Mouse (Mus musculus) neural tube, embryonic 11.5 days (tissue): ENCODE measurements around the gene Vmn1r208. TPM values are rescaled to one million over a fixed set of nuclear protein-coding genes. Genes with fewer than 3 reads are reported as not detected.
"Not testable (repeated sequence)": the region's sequence is repeated elsewhere in the genome, so short reads cannot be mapped to it uniquely, and the experiment has no call there.

Source experiments
- ATAC-seq: fragments of 200-750 bp; cut with Nextera tagmentation; 2 replicates; pipeline ENCODE4 v1.8.0; 2017; ENCODE audit warnings: moderate number of reproducible peaks, mild to moderate bottlenecking, moderate TSS enrichment, moderate library complexity; ENCODE audit not compliant: insufficient read depth, low FRiP score, low TSS enrichment
- DNase-seq: peaks from one replicate; pipeline ENCODE4 v3.0.0-alpha.2; 2015; ENCODE audit warnings: low spot score
- H3K27ac ChIP-seq: fragments of 300-500 bp; sonication (generic); 2 replicates; pipeline ENCODE4 v1.5.1; 2014; ENCODE audit warnings: low read depth, mild to moderate bottlenecking, low read length
- H3K27me3 ChIP-seq: fragments of 300-500 bp; sonication (generic); 2 replicates; pipeline ENCODE4 v1.6.1; 2014; ENCODE audit warnings: mild to moderate bottlenecking, low read length, mixed read lengths; ENCODE audit not compliant: control insufficient read depth, insufficient read depth
- H3K36me3 ChIP-seq: fragments of 300-500 bp; sonication (generic); 2 replicates; pipeline ENCODE4 v1.6.1; 2014; ENCODE audit warnings: mild to moderate bottlenecking, low read length, moderate library complexity, mixed read lengths; ENCODE audit not compliant: control insufficient read depth, insufficient read depth
- H3K4me1 ChIP-seq: fragments of 300-500 bp; sonication (generic); 2 replicates; pipeline ENCODE4 v1.6.1; 2014; ENCODE audit warnings: low read length, mixed read lengths; ENCODE audit not compliant: control insufficient read depth, insufficient read depth
- H3K4me2 ChIP-seq: fragments of 300-500 bp; sonication (generic); 2 replicates; pipeline ENCODE4 v1.6.1; 2014; ENCODE audit warnings: low read depth, mild to moderate bottlenecking, moderate library complexity
- H3K4me3 ChIP-seq: fragments of 300-500 bp; sonication (generic); 2 replicates; pipeline ENCODE4 v1.5.1; 2014; ENCODE audit warnings: low read depth, low read length
- H3K9ac ChIP-seq: fragments of 300-500 bp; sonication (generic); 2 replicates; pipeline ENCODE4 v1.6.1; 2014; ENCODE audit warnings: mild to moderate bottlenecking, low read length
- H3K9me3 ChIP-seq: fragments of 300-500 bp; sonication (generic); 2 replicates; pipeline ENCODE4 v1.6.1; 2016; ENCODE audit warnings: low read length; ENCODE audit not compliant: control insufficient read depth
- WGBS: fragments of 180-500 bp; shearing (Covaris S2); extraction: QIAGEN DNeasy Blood & Tissue Kit; methylation state at CpG from one replicate; pipeline ENCODE4 v1.1.7; 2014; 5-methylcytosine and 5-hydroxymethylcytosine counted together
- polyA plus RNA-seq: library from polyadenylated mRNA; unstranded; fragments of >200 nt; fragmentation: Nextera tagmentation; extraction: Ambion mirVana; gene quantifications from 2 replicates; pipeline ENCODE4 v1.2.1, GENCODE M21; 2014

Vmn1r208 gene
- polyA plus RNA-seq = not detected in 2 replicates

DNA sequence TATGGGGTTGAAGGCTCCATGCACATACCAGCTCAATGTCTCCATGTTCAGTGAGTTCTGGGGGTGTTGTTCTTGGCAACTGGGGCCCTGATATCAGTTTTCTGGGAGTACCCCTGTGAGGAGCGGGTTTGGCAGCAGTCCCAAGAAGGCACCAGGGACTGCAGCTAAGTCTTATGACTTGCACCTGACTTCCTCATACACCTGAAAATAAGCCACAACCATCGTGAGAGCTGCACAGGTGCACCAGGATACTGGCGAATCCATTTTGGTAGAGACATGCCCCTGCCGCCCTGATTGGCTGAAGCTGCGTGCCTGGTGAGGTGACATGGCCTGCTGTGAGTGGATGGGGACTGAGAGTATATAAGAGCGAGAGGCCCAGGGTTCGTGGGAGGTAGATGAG lies at the start of gene Vmn1r208:
Vmn1r208 (minus strand) TSS at position 101 of the 400 bp plus-strand sequence.
- not testable (repeated sequence) for H3K4me2 ChIP-seq, DNase-seq, H3K27ac ChIP-seq, H3K4me3 ChIP-seq, H3K36me3 ChIP-seq, H3K4me1 ChIP-seq, ATAC-seq, H3K9me3 ChIP-seq, H3K27me3 ChIP-seq, H3K9ac ChIP-seq
- no CpG with 5 or more reads among the region's 7 CpGs for WGBS

DNA sequence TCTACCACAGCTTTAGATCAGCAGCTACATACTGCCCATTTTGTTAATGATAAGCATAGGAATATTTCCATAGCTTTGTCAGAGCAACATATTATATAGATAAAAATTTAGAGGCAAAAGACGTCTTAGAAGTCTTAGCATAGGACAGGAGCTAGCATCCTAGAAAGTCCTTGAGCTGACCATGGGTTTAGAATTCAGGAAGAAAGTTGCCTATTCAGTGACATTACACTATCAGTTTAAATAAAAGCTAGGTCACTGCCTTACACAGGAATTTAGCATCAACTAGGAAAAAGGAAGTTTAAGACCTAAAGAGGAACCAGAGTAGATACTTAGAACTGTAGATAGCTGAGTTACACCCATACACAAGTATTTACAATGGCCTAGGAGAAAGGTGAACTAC lies 44.4 kb upstream of the Vmn1r208 start:
- not testable (repeated sequence) for H3K4me3 ChIP-seq, H3K9ac ChIP-seq, DNase-seq, H3K36me3 ChIP-seq, H3K9me3 ChIP-seq, H3K27me3 ChIP-seq, ATAC-seq, H3K27ac ChIP-seq, H3K4me2 ChIP-seq, H3K4me1 ChIP-seq
- 86% methylated on average over 1 of the region's 1 CpGs for WGBS

DNA sequence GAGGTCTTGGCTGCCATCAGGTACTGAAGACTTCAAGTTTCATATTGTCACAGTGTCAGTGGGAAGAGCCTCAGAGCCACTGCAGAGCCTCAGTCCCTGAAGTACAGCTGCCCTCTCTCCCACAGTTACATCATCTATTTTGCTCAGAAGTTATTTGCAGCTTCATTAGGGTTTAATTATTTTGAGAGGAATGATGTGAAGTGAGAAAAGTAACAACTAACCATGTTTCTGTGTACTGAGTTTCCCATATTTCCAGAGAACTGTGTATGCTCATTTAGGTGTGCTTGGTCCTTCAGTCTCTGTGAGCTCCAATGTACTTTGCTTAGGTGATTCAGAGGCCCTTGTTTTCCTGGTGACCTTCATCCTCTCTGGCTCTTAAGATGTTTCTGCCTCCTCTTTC lies 32.4 kb upstream of the Vmn1r208 start, which contains the start of gene Vmn1r209:
Vmn1r209 (minus strand) TSS at position 101 of the 400 bp plus-strand sequence.
- H3K4me3 ChIP-seq, H3K9me3 ChIP-seq, H3K4me2 ChIP-seq, H3K36me3 ChIP-seq, DNase-seq, ATAC-seq, H3K27me3 ChIP-seq, H3K9ac ChIP-seq, H3K4me1 ChIP-seq, H3K27ac ChIP-seq: not testable (repeated sequence)

DNA sequence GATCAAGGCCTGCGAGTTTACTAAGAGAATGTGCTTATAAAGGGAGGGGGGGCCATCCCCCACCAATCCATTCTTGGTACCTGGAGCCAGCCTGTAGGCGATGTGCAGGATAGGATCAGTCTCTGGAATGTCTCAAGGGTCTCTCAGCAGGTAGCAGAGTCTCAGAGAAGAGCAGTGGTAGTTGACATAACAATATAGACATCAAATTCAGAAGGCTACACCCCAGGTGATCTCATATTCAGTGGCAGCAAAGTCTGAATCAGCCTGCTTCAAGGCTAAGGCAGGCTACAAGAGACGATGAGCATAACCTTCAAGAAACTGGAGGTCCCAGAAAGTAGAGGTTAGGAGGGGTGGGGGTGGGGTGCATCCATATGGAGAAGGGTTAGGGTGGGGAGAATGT lies 10.9 kb upstream of the Vmn1r208 start:
- 82% methylated on average over 3 of the region's 3 CpGs for WGBS
- not testable (repeated sequence) for H3K27ac ChIP-seq, H3K9me3 ChIP-seq, ATAC-seq, H3K36me3 ChIP-seq, H3K27me3 ChIP-seq, H3K4me1 ChIP-seq, H3K9ac ChIP-seq, H3K4me2 ChIP-seq, DNase-seq, H3K4me3 ChIP-seq

DNA sequence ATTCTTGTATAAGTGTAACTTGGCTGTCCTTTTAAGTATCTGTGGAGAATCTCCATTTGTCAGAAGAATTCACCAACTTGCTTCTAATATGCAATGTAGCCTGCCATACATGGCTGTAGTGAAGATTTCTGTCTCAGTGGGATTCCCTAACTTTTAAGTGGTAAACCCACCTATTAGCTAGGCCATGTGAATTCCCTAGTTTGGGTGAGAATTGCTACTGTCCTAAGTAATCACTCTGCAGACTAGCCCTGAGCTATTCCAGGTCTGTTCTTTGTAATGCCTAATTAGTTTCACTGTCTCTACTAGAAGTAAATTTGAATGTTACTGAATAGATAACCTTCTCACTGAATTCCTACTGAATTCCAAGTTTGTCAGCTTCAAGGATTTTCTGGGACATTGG lies 7.0 kb upstream of the Vmn1r208 start:
- not testable (repeated sequence) for H3K4me3 ChIP-seq, H3K36me3 ChIP-seq, DNase-seq, H3K9me3 ChIP-seq, H3K27me3 ChIP-seq, H3K4me2 ChIP-seq, H3K9ac ChIP-seq, H3K27ac ChIP-seq, ATAC-seq, H3K4me1 ChIP-seq

DNA sequence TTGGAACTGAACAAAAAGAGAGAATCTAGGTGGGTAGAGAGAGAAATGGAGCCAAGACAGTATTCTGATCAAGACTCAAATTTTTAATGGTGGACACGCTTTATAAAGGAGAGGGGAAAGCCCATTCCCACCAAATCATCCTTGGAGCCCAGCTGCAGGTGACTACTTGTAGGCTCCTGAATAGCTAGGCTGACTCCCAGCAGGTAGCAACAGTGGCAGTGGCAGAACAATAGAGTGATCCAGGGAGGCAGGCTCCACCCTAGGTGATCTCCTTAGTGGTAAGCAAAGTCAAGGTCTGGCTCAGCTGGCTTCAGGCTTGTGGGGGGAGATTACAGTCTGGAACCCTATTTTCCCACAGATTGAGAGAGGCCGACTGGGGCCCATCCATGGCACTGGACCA lies 5.6 kb downstream of the Vmn1r208 start:
- WGBS = 67% methylated on average over 1 of the region's 2 CpGs
- H3K4me2 ChIP-seq, H3K36me3 ChIP-seq, H3K4me1 ChIP-seq, ATAC-seq, H3K9me3 ChIP-seq, H3K27ac ChIP-seq, H3K9ac ChIP-seq, DNase-seq, H3K4me3 ChIP-seq, H3K27me3 ChIP-seq: not testable (repeated sequence)

DNA sequence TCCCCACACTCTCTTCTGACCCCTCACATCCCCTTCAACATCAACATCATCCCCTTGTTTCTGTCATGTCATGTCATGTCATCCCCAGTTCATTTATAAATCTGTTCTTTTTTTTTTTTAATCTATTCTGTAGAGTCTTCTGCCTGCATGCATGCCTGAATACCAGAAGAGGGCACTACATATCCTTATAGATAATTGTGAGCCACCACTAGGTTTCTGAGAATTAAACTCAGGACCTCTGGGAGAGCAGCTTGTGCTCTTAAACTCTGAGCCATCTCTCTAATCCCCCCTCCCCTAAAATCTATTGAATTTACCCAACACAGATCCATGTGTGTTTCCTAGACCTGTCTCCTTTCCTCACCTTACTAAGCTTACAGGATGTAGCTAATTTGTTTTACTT lies 29.7 kb downstream of the Vmn1r208 start:
- Histone ChIP-seq H3K9me3 (no peaks in the 10 kb centered on the region), H3K27ac (no peak overlapping the region), H3K36me3 (no peaks in the 10 kb centered on the region), H3K9ac (no peak overlapping the region), H3K27me3 (no peaks in the 10 kb centered on the region), H3K4me1 (no peaks in the 10 kb centered on the region), H3K4me3 (no peak overlapping the region), H3K4me2 (no peak overlapping the region)
- ATAC-seq = no peak
- DNase-seq = no peak

DNA sequence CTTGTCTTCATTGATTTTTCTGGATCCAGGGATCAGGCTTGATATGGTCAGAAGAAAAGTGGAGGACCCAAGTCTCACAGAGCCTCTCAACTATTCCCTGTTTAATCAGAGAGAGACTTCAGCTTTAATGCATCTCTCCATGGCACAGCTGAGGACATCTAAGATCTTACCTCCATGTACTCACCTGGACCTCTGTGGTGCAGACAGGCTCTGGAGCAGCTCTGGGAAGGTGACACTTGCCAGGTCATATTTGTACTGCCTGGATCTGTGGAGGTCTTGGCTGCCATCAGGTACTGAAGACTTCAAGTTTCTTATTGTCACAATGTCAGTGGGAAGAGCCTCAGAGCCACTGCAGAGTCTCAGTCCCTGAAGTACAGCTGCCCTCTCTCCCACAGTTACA lies 47.7 kb downstream of the Vmn1r208 start, which contains the start of gene Vmn1r207-ps:
Vmn1r207-ps (minus strand) TSS at position 101 of the 400 bp plus-strand sequence.
- DNase-seq, H3K4me3 ChIP-seq, H3K9ac ChIP-seq, H3K4me2 ChIP-seq, H3K9me3 ChIP-seq, H3K36me3 ChIP-seq, H3K27ac ChIP-seq, H3K4me1 ChIP-seq, ATAC-seq, H3K27me3 ChIP-seq: not testable (repeated sequence)
